Mouse (Mus musculus) heart, adult 2 months (tissue): Measurements from ENCODE around the gene Erc2.

Experiments used
- CTCF ChIP-seq: fragments of 200-600 bp; IDR thresholded peaks from 2 replicates; pipeline ENCODE4 v1.8.1; 2022; ENCODE audit warnings: antibody characterized with exemption, mild to moderate bottlenecking, moderate library complexity
- EP300 ChIP-seq: fragments of 200-500 bp; IDR thresholded peaks from 2 replicates; pipeline ENCODE4 v1.6.1; 2011; ENCODE audit warnings: low read depth, low read length, control low read depth; ENCODE audit not compliant: insufficient read depth
- POLR2A ChIP-seq: fragments of 200-500 bp; IDR thresholded peaks from 2 replicates; pipeline ENCODE4 v1.6.1; 2011; ENCODE audit warnings: mild to moderate bottlenecking, low read depth, low read length, control low read depth; ENCODE audit not compliant: insufficient read depth

GRCm38 (mm10) chr14:28128999-28129398 lies 506.8 kb downstream of the Erc2 start:
- TF ChIP-seq POLR2A (no peak), CTCF (no peak), EP300 (no peak)
